Mouse (Mus musculus): Measurements from ENCODE around the gene Olfr825. TPM values are rescaled to one million over a fixed set of nuclear protein-coding genes. Genes with fewer than 3 reads are reported as not detected.
"Not testable (repeated sequence)": the region's sequence is repeated elsewhere in the genome, so short reads cannot be mapped to it uniquely, and the experiment has no call there.

The Olfr825 gene
- polyA plus RNA-seq (2014; fragmentation: Nextera tagmentation; extraction: Ambion mirVana), result not detected in 2 replicates

DNA sequence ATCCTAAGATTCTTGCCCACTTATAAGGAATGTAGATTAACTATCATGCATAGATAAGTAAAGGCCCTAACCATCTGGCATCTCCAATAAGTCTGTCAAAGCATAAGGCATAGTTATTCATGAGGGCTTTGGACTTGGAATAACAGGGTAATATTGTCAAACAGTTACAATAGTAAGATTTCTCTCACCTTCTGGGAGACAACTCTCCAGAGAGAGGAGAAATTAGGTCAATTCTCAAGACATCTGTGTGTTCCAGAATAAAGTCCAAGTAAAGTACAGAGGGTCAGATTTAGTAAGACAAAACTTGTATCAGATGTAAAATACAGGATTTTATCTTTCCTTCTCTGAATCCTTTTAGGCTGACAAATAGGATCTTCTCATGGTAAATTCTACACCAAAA is at the start of gene Olfr825:
Gene Olfr825, minus strand, starts transcription at position 101 of the 400 bp plus-strand sequence.
- Histone ChIP-seq H3K4me1 (ENCODE audit: control insufficient read depth, insufficient read depth, low read length) (no peaks in the 10 kb centered on the region), H3K4me3 (ENCODE audit: low read depth, low read length) (no peak within 1 kb of the TSS), H3K36me3 (ENCODE audit: control insufficient read depth, insufficient read depth, low read length) (no peaks in the 10 kb centered on the region), H3K27me3 (replicated peaks; ENCODE audit: control insufficient read depth, insufficient read depth, low read length) (no peaks in the 10 kb centered on the region), H3K9me3 (replicated peaks; ENCODE audit: control insufficient read depth, low read length) (no peaks in the 10 kb centered on the region), H3K27ac (ENCODE audit: low read depth, low read length) (no peak within 1 kb of the TSS), H3K4me2 (ENCODE audit: low read length) (no peak within 1 kb of the TSS), H3K9ac (ENCODE audit: low read length) (no peak within 1 kb of the TSS)
- DNase-seq (ENCODE audit: low spot score), result no peak
- no peak for ATAC-seq

DNA sequence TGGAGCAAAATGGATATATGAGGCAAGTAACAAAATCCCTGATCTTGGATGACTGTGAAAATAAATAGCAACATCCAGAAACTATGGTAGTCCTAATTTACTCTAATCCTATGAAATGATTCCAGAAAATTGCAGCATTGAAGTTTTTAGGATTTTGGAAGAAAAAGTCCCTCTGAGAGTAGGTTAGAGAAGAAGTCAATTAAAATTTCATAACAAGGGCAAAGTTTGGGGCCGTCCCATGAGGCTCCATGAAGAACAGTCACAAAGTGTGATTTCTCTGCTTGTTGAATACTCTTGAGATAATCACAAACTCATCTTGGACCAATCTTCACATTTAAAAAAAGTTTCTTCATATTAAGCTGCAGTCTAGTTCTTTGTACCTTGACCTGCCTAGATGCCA is 47.7 kb upstream of the Olfr825 start, which contains the start of gene Olfr827:
Gene Olfr827, minus strand, starts transcription at position 101 of the 400 bp plus-strand sequence.
- Histone ChIP-seq H3K4me3 (ENCODE audit: low read depth, low read length) (no peak within 1 kb of the TSS), H3K36me3 (ENCODE audit: control insufficient read depth, insufficient read depth, low read length) (no peaks in the 10 kb centered on the region), H3K9ac (ENCODE audit: low read length) (no peak within 1 kb of the TSS), H3K27ac (ENCODE audit: low read depth, low read length) (no peak within 1 kb of the TSS), H3K4me2 (ENCODE audit: low read length) (no peak within 1 kb of the TSS), H3K9me3 (replicated peaks; ENCODE audit: control insufficient read depth, low read length) (no peaks in the 10 kb centered on the region), H3K4me1 (ENCODE audit: control insufficient read depth, insufficient read depth, low read length) (no peaks in the 10 kb centered on the region), H3K27me3 (replicated peaks; ENCODE audit: control insufficient read depth, insufficient read depth, low read length) (no peaks in the 10 kb centered on the region)
- no peak for ATAC-seq
- WGBS, result 90% methylated on average over 1 of the region's 1 CpGs
- DNase-seq (ENCODE audit: low spot score), result no peak

DNA sequence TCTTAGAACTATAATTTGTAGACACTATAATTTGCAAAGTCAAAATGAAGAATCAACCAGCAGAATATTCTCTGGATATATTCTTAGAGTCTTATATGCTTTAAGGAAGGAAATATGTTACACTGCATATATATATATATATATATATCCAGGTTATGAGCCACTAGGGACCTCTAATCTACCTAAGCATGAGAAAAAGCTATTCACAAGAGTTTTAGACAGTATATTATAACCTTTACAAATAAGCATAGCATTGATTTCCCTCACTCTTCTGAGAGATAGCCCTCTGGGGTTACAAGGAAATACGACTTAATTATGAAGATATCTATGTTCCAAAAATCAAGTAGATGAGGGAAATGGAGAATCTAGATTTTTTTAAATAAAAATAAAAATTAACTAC is 17.5 kb upstream of the Olfr825 start, which contains the start of gene Olfr826:
Gene Olfr826, minus strand, starts transcription at position 101 of the 400 bp plus-strand sequence.
- H3K36me3 ChIP-seq (ENCODE audit: control insufficient read depth, insufficient read depth, low read length), result no peaks in the 10 kb centered on the region
- H3K9me3 ChIP-seq (replicated peaks; ENCODE audit: control insufficient read depth, low read length), result no peaks in the 10 kb centered on the region
- no peak within 1 kb of the TSS for H3K4me2 ChIP-seq (ENCODE audit: low read length)
- no peak within 1 kb of the TSS for H3K27ac ChIP-seq (ENCODE audit: low read depth, low read length)
- H3K4me3 ChIP-seq (ENCODE audit: low read depth, low read length), result no peak within 1 kb of the TSS
- no peaks in the 10 kb centered on the region for H3K4me1 ChIP-seq (ENCODE audit: control insufficient read depth, insufficient read depth, low read length)
- no peak within 1 kb of the TSS for H3K9ac ChIP-seq (ENCODE audit: low read length)
- ATAC-seq (no peak), DNase-seq (ENCODE audit: low spot score) (no peak)
- WGBS, result 79% methylated on average over 1 of the region's 1 CpGs
- no peaks in the 10 kb centered on the region for H3K27me3 ChIP-seq (replicated peaks; ENCODE audit: control insufficient read depth, insufficient read depth, low read length)

DNA sequence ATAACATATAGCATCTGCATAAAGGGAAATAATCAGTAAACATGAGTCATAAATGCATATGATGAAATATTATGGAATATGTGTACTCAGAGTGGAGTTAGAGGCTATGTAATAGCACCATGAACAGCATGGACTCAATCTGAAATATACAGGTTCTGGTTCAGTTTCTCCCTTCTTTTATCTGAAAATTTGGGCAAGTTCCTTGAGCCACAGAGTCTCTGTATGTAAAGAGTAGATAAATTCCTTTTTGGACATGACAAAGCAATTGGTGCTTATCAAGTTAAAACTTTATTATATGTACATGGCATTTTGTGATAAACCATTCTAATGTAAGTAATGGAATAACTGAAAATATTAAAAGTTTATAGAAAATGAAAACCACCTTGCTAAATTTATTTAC is 1.4 kb downstream of the Olfr825 start:
- Histone ChIP-seq H3K36me3 (ENCODE audit: control insufficient read depth, insufficient read depth, low read length) (no peaks in the 10 kb centered on the region), H3K27me3 (replicated peaks; ENCODE audit: control insufficient read depth, insufficient read depth, low read length) (no peaks in the 10 kb centered on the region), H3K4me1 (ENCODE audit: control insufficient read depth, insufficient read depth, low read length) (no peaks in the 10 kb centered on the region), H3K4me2 (ENCODE audit: low read length) (no peak overlapping the region), H3K9ac (ENCODE audit: low read length) (no peak overlapping the region), H3K4me3 (ENCODE audit: low read depth, low read length) (no peak overlapping the region), H3K9me3 (replicated peaks; ENCODE audit: control insufficient read depth, low read length) (no peaks in the 10 kb centered on the region), H3K27ac (ENCODE audit: low read depth, low read length) (no peak overlapping the region)
- ATAC-seq (no peak), DNase-seq (ENCODE audit: low spot score) (no peak)

DNA sequence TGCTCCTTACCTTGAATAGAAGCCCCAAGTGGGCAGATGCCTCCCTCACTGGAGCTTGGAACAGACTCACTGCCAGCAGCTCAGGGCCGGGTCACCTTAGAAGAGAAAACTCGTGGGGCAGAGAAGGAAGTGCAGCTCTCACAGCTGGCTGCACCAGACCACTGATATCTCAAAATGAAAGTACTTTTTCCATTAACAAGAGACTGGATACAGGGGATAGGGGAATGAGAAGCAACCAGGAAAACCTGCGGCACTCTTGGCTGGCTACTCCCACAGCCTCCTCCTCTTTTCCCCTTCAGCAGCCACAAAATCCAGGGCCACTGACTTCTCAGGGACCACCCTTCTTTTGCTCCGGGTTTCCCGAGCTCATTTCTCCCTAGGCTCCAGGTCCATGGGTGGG is 22.4 kb downstream of the Olfr825 start:
- H3K4me1 ChIP-seq (ENCODE audit: control insufficient read depth, insufficient read depth, low read length), result no peaks in the 10 kb centered on the region
- no peak overlapping the region for H3K27ac ChIP-seq (ENCODE audit: low read depth, low read length)
- no peaks in the 10 kb centered on the region for H3K27me3 ChIP-seq (replicated peaks; ENCODE audit: control insufficient read depth, insufficient read depth, low read length)
- H3K9me3 ChIP-seq (replicated peaks; ENCODE audit: control insufficient read depth, low read length), result no peaks in the 10 kb centered on the region
- DNase-seq (ENCODE audit: low spot score) (no peak), ATAC-seq (no peak)
- H3K36me3 ChIP-seq (ENCODE audit: control insufficient read depth, insufficient read depth, low read length), result no peaks in the 10 kb centered on the region
- H3K4me3 ChIP-seq (ENCODE audit: low read depth, low read length), result no peak overlapping the region
- 77% methylated on average over 5 of the region's 5 CpGs for WGBS
- H3K9ac ChIP-seq (ENCODE audit: low read length), result no peak overlapping the region
- H3K4me2 ChIP-seq (ENCODE audit: low read length), result no peak overlapping the region

DNA sequence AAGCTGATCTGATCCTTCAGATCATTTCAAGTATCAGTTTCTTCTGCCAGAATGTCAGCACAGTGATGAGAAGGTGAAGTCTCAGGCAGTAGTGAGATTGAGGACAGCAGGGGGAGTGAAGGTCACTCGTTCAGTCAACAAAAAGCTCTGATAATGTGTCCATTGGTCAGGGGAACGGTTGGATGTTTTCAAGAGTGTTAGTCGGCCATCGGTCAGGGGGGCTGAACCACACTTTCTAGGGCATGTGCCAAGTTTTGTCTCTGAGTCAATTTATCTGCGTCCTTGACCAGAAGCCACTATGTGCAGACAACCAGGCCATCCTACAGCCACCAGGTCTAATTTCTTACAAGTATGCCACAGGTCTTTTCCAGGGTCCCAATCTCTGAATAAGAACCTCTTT is 24.1 kb downstream of the Olfr825 start:
- H3K4me3 ChIP-seq (ENCODE audit: low read depth, low read length); H3K27me3 ChIP-seq (replicated peaks; ENCODE audit: control insufficient read depth, insufficient read depth, low read length); H3K4me1 ChIP-seq (ENCODE audit: control insufficient read depth, insufficient read depth, low read length); H3K4me2 ChIP-seq (ENCODE audit: low read length); H3K9me3 ChIP-seq (replicated peaks; ENCODE audit: control insufficient read depth, low read length); DNase-seq (ENCODE audit: low spot score); H3K27ac ChIP-seq (ENCODE audit: low read depth, low read length); ATAC-seq; H3K9ac ChIP-seq (ENCODE audit: low read length); H3K36me3 ChIP-seq (ENCODE audit: control insufficient read depth, insufficient read depth, low read length): not testable (repeated sequence)
- WGBS, result 90% methylated on average over 5 of the region's 5 CpGs

DNA sequence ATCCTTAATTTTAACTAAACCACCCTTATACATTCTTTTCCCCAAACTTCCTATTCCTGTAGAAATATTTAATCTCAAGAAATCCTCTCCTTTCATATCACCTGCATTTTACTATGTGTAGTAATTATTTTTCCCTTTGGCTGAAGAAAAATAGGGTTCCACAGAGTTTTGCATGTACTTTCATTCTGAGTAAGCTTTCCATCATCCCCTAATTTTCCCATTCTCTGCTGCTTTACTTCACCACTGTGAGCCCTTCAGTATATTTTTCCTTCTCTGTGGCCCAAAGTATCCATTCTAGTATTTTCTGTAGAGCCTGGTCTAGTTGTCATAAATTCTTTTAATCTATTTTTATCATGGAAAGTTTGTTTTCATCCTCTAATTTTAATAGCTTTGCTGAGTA is 31.8 kb downstream of the Olfr825 start:
- DNase-seq (ENCODE audit: low spot score) (no peak), ATAC-seq (no peak)
- Histone ChIP-seq H3K9me3 (replicated peaks; ENCODE audit: control insufficient read depth, low read length) (no peaks in the 10 kb centered on the region), H3K36me3 (ENCODE audit: control insufficient read depth, insufficient read depth, low read length) (no peaks in the 10 kb centered on the region), H3K4me3 (ENCODE audit: low read depth, low read length) (no peak overlapping the region), H3K4me2 (ENCODE audit: low read length) (no peak overlapping the region), H3K27ac (ENCODE audit: low read depth, low read length) (no peak overlapping the region), H3K27me3 (replicated peaks; ENCODE audit: control insufficient read depth, insufficient read depth, low read length) (no peaks in the 10 kb centered on the region), H3K4me1 (ENCODE audit: control insufficient read depth, insufficient read depth, low read length) (no peaks in the 10 kb centered on the region), H3K9ac (ENCODE audit: low read length) (no peak overlapping the region)

DNA sequence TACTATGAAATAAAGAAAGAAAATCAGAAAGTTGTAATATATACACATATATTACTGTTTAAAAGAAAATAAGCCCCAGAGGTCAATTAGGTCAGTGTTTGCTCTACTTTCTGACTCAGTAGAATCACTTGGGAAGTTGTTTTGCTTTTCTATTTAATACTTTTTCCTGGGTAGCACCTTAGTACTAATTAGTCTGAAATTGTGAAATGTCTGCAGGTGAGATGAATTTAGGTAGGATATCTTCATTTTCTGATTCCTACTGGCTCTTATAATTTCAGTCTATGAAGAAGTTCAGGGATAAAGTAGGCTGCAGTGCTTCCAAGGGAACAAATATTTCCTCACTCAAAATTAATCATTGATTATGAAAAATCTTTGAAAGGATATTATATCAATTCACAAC is 36.7 kb downstream of the Olfr825 start, which contains the start of gene Olfr824:
Gene Olfr824, minus strand, starts transcription at position 101 of the 400 bp plus-strand sequence.
- not testable (repeated sequence) for H3K36me3 ChIP-seq (ENCODE audit: control insufficient read depth, insufficient read depth, low read length); DNase-seq (ENCODE audit: low spot score); H3K4me2 ChIP-seq (ENCODE audit: low read length); H3K27ac ChIP-seq (ENCODE audit: low read depth, low read length); ATAC-seq; H3K9me3 ChIP-seq (replicated peaks; ENCODE audit: control insufficient read depth, low read length); H3K27me3 ChIP-seq (replicated peaks; ENCODE audit: control insufficient read depth, insufficient read depth, low read length); H3K9ac ChIP-seq (ENCODE audit: low read length); H3K4me3 ChIP-seq (ENCODE audit: low read depth, low read length); H3K4me1 ChIP-seq (ENCODE audit: control insufficient read depth, insufficient read depth, low read length)

DNA sequence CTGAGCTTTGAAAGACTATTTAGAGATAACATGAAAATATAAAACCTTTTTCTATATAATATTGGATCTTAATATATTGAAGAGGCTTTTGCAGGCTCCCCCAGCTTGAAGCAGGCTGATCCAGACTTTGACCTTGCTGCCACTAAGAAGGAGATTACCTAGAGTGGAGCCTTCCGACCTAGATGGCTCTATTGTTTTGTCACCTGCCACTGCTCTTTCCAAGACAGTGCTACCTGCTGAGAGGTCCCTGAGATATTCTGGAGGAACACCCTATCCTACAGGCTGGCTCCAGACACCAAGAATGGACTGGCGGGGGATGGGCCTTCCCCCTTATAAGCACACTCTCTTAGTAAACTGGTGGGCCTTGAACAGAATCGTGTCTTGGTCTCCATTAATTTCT is 50.5 kb downstream of the Olfr825 start:
- not testable (repeated sequence) for H3K4me1 ChIP-seq (ENCODE audit: control insufficient read depth, insufficient read depth, low read length); ATAC-seq; DNase-seq (ENCODE audit: low spot score); H3K9me3 ChIP-seq (replicated peaks; ENCODE audit: control insufficient read depth, low read length); H3K27ac ChIP-seq (ENCODE audit: low read depth, low read length); H3K36me3 ChIP-seq (ENCODE audit: control insufficient read depth, insufficient read depth, low read length); H3K4me3 ChIP-seq (ENCODE audit: low read depth, low read length); H3K27me3 ChIP-seq (replicated peaks; ENCODE audit: control insufficient read depth, insufficient read depth, low read length); H3K4me2 ChIP-seq (ENCODE audit: low read length); H3K9ac ChIP-seq (ENCODE audit: low read length)
- 61% methylated on average over 3 of the region's 3 CpGs for WGBS
